Mouse (Mus musculus) bone marrow macrophage, adult 2 months (primary cell): Measurements from ENCODE around the gene Vsir. TPM values are rescaled to one million over a fixed set of nuclear protein-coding genes. Genes with fewer than 3 reads are reported as not detected.
A peak's percentile ranks its signal among the peaks of the same experiment; 100 is the strongest.

Experiments
- H3K27ac ChIP-seq: 2 replicates; pipeline ENCODE4 v1.5.1; 2012; ENCODE audit warnings: low read depth, low read length; ENCODE audit not compliant: insufficient read depth
- H3K4me1 ChIP-seq: 2 replicates; pipeline ENCODE4 v1.6.1; 2012; ENCODE audit warnings: low read length; ENCODE audit not compliant: control insufficient read depth, insufficient read depth
- H3K4me3 ChIP-seq: 2 replicates; pipeline ENCODE4 v1.5.1; 2012; ENCODE audit warnings: mild to moderate bottlenecking, low read length, moderate library complexity; ENCODE audit not compliant: insufficient read depth
- CTCF ChIP-seq: IDR thresholded peaks from 2 replicates; pipeline ENCODE4 v1.5.1; 2012; ENCODE audit warnings: low read depth, mild to moderate bottlenecking, low read length, moderate library complexity
- POLR2A ChIP-seq: IDR thresholded peaks from 2 replicates; pipeline ENCODE4 v1.6.1; 2012; ENCODE audit warnings: mild to moderate bottlenecking, low read depth, low read length, borderline replicate concordance
- polyA plus RNA-seq: library from polyadenylated mRNA; stranded (reverse); fragments of >200 nt; gene quantifications from 2 replicates; pipeline ENCODE4 v1.2.4, GENCODE M21; 2012; ENCODE audit not compliant: missing spikeins, insufficient read depth, insufficient read length

Vsir gene
- polyA plus RNA-seq, 1 experiment: 666 TPM

DNA sequence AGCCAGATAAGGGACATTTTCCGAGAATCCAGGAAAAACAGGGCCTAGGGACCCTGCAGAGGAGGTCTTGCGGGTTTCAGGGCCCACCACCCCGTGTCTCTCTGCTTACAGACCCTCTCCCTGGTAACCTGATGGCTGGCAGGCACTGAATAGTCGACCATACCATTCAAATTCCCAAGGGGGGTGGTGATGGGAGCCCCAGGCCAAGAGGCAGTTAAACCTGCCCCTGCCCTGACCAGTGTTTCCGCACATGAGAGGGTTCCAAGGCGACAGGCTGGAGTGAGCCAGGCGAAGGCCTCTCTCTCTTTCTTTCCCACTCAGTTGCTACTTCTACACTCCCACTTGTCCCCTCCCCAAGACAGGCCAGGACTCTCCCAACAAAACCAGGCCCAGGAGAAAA lies 52.8 kb downstream of the Vsir start, which contains the start of gene Gm17455:
Gm17455 (plus strand) TSS at position 278 of the 400 bp plus-strand sequence.
- Histone ChIP-seq H3K4me1 (peaks cover 48% of the 10 kb centered on the region), H3K4me3 (no peak within 1 kb of the TSS), H3K27ac (peak within 1 kb of the TSS; percentile 83)
- no peak for TF ChIP-seq POLR2A
- TF ChIP-seq CTCF: no peak

DNA sequence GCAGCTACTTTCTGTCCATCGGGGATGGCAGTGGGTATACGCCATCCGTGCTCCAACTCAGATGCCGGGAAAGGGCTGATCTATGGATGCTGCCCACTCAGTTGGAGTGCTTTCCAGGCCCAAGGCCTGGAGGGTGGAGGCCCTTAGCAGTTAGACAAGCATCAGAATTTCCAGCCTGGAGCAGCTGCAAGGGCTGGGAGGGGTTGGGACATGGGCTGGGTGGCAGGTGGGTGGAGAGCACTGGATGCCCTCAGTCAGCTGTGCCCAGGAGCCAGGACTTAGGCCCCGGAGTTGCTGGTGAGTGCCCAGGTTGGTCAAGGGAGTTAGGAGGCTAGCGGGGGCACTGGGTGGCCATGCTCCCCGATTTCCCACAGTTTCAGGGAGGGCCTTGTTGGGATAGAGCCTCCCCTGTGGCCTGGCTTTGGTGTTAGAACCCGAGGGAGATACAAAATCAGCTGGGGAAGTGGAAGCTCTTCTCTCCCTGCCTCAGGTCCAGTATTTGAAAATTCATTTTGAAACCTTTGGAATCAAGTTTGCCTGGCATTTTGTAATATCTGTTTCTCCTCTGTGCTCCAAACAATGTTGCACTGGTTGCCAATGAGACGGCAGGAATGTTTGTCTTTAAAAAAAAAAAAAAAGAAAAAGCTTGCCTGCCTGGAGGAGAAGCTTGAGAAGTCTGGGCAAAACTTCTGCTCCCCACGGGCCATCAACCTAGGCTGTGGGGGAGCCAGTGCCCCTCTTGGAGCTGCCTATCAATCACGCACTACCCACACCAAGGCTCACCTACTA lies 54.0 kb downstream of the Vsir start:
- TF ChIP-seq POLR2A (no peak), CTCF (no peak)
- Histone ChIP-seq H3K4me1 (peaks cover 42% of the 10 kb centered on the region), H3K27ac (no peak overlapping the region), H3K4me3 (no peak overlapping the region)

DNA sequence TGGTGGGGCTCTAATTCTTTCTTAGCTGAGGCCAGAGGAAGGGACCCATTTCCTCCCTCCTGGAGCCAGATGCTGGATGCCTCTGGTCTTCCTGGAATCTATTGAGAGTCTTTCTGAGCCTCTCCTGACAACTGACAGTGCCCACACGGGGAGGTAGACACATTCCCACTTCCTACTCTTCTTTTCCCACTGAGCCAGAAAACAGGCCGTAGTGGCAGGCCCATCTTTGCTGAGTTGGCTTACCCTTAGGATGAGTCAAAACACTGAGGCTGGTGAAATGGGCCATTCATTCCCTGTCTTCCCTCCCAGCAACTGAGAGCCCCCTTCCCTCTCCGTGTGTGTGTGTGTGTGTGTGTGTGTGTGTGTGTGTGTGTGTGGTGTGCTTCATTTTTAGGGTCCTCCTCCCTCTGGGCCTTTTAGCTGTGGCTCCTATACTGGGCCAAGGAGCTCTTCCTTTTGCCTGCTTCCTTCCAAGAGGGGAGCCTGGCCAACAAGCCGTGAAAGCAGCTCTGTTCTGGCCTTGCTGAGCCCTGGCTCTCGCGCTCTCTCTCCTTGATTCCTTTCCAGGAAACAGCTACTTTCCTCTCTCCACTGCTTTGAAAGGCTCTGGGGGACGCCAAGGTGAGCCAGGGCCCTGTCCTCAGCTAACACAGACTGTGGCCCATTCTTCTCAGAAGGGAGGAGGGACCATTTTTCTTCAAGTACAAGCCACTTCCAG lies 59.0 kb downstream of the Vsir start:
- Histone ChIP-seq H3K4me3 (no peak overlapping the region), H3K4me1 (0 out of 2 replicates have a peak, but pooled peaks cover 3% of the 10 kb centered on the region), H3K27ac (no peak overlapping the region)
- no peak for TF ChIP-seq POLR2A
- TF ChIP-seq CTCF: no peak

DNA sequence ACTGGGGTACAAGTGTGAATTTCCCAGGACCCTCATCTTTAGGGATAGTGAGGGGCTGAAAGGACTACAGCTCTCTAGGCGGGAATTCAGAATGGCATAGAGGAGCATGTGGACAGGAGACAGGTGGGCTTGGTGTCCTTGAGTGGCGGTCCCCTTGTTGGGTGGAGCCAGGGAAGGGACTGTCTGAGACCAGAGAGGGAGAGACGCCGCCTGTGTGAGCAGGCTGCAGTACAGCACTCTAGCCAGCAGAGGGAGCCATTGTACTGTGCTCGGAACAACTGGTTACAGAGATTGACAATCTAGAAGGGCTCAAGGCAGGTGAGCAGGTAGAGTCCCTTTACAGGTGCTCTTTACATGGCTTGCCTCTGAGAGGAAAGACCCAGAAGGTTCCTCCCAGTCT lies 61.2 kb downstream of the Vsir start:
- H3K4me1 ChIP-seq: 0 out of 2 replicates have a peak, but pooled peaks cover 3% of the 10 kb centered on the region
- no peak overlapping the region for H3K4me3 ChIP-seq
- TF ChIP-seq CTCF (peak; percentile 91), POLR2A (no peak)
- no peak overlapping the region for H3K27ac ChIP-seq

DNA sequence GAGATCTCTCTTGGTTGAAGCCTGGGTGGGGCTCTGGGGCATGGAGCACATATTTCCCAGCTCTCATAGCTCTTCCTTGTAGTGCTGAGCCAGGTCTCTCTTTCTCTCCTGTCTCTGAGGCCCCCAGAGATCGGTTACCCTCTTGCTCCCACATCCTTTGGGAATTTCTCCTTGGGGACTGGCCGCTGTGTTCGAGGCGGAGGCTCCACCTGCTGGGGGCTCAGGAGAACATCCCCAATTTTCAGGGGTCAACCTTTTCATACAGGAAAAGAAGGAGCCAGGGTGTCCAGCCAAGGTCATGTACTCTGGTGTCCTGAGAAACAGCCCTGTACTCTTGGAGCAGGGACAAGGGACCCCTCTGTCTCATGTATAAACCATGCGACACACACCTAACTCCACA lies 65.1 kb downstream of the Vsir start:
- no peaks in the 10 kb centered on the region for H3K4me1 ChIP-seq
- no peak overlapping the region for H3K4me3 ChIP-seq
- no peak overlapping the region for H3K27ac ChIP-seq

DNA sequence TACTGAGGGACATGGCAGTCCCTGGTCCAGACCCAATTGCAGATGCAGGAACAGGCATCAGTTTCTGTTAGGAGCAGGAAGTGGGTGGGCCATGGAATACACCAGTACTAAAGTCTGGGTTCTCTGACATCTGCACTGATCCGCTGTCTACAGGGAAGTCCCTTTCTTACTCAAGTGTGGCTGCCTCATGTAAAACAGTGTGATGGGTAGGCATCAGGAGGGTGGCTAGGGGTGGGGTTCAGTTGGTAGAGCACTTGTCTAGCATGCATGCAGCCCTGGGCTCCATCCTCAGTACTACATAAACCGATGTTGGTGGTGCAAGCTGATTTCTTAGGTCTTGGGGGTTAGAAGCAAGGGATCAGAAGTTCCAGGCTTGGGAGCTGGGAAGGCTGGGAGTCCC lies 67.1 kb downstream of the Vsir start:
- Histone ChIP-seq H3K4me1 (no peaks in the 10 kb centered on the region), H3K4me3 (no peak overlapping the region), H3K27ac (no peak overlapping the region)
- TF ChIP-seq CTCF: no peak
- no peak for TF ChIP-seq POLR2A

More for the DNA sequence above, 65.1 kb downstream of the Vsir start:
- TF ChIP-seq POLR2A (no peak), CTCF (peak; percentile 31)

DNA sequence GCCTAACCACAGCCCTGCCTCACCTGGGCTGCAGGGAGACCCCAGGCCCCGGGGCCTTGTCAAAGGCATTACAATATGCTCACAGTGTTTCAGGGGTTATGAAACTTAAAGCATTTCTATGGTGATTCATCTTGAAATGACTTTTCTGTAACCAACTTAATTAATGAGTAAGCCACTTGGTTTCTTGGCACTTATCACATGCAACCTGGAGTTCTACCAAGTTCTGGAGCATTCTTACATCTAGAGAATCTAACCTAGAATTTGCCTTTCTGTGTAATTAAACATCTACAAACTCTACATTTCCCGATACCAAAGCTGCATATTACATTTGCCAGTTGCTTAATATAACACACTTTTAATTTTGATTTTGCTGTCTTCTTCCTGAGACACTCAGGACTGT lies 70.4 kb downstream of the Vsir start:
- H3K4me1 ChIP-seq: no peaks in the 10 kb centered on the region
- no peak overlapping the region for H3K4me3 ChIP-seq
- TF ChIP-seq POLR2A (no peak), CTCF (no peak)
- no peak overlapping the region for H3K27ac ChIP-seq

DNA sequence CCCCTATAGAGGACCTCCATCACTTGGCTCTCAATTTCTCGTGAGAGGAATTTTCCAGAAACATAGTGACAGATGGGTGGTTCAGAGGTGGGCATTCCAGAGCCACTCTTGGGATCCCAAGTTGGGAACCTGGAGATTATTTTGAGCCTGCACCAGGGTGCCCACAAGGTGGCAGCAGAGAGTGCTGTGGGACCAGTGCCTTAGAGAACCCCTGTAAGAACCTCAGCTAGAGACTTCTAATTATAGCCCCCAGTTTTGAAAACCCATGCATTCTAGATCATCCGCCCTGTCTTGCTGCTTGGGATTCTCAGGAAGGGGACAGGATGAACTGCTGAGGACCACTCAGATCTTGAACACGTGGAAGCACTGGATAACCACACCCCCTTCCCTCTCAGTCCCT lies 71.5 kb downstream of the Vsir start:
- Histone ChIP-seq H3K4me3 (no peak overlapping the region), H3K27ac (no peak overlapping the region), H3K4me1 (no peaks in the 10 kb centered on the region)
- TF ChIP-seq CTCF (peak; percentile 53), POLR2A (no peak)

DNA sequence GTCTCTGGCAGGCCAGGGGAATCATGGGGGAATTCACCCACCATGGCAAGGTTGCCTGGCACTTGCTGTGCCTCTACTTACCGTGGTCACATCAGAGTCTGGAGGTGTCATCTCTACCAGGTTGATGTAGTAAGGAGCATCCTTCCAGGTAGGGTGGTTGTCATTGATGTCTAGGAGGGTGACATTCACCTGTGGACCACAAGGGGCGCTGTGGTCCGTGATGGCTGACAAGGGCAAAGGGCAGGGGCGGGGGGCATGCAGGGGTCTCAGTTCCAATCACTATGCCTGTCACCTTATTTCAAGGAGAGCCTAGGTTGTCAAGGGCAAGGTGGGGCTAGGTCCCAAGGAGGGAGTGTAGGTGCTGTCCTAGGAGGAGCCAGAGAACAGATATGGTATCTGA lies 73.0 kb downstream of the Vsir start:
- Histone ChIP-seq H3K27ac (no peak overlapping the region), H3K4me3 (no peak overlapping the region), H3K4me1 (no peaks in the 10 kb centered on the region)
- peak; percentile 55 for TF ChIP-seq CTCF
- TF ChIP-seq POLR2A: no peak

Other genes with a start within 250 kb of the Vsir start
- gene Spock2, start 240.6 kb upstream of the Vsir start, polyA plus RNA-seq: 0.11 TPM in 1 of 2 replicates, not detected in the other
- 0.75 and 0.80 TPM in 2 replicates for gene Chst3, start 127.6 kb upstream of the Vsir start, polyA plus RNA-seq
- 4,392 and 4,568 TPM in 2 replicates for gene Psap, start 69.2 kb upstream of the Vsir start, polyA plus RNA-seq
- gene Gm17455, start 52.9 kb downstream of the Vsir start, polyA plus RNA-seq: not detected in 2 replicates